Mouse (Mus musculus) left cerebral cortex, postnatal 14 days (tissue): ENCODE results near the gene Tmem165. TPM values are rescaled to one million over a fixed set of nuclear protein-coding genes. Genes with fewer than 3 reads are reported as not detected.

ENCODE experiments used
- DNase-seq, 2 experiments: peaks; one replicate each; pipeline ENCODE4 v3.0.0; 2021 to 2022; ENCODE audit warnings: low spot score in 2 of 2, mixed read lengths in 1 of 2
- intact Hi-C: fragments of 180-260 bp; cut with DNase I; formaldehyde crosslinking; loops from one replicate; pipeline ENCODE4 v1.15.1; 2025
- long read RNA-seq, 2 experiments: library from polyadenylated mRNA; stranded (forward); transcript quantifications; one replicate each; pipeline ENCODE4 v2.0.0; 2021
- total RNA-seq, 2 experiments: library from RNA; stranded (reverse); gene quantifications; 2 replicates each; pipeline ENCODE4 v1.2.3; 2021

Gene Tmem165
- 10 to 100 TPM; 36.1 to 36.3 TPM for total RNA-seq
- long read RNA-seq, experiment 1, transcript Tmem165-201 (6 exons, 1,897 nt) = major isoform, 83 of 91 reads
- long read RNA-seq, experiment 1, partial matches to known transcripts = 1 of 91 reads
- long read RNA-seq, experiment 1, other reads (novel, unspliced or antisense) = 7 of 91 reads
- long read RNA-seq, experiment 2, transcript Tmem165-201 (6 exons, 1,897 nt) = major isoform, 69 of 75 reads
- long read RNA-seq, experiment 2, partial matches to known transcripts = 1 of 75 reads
- long read RNA-seq, experiment 2, other reads (novel, unspliced or antisense) = 5 of 75 reads

DNA sequence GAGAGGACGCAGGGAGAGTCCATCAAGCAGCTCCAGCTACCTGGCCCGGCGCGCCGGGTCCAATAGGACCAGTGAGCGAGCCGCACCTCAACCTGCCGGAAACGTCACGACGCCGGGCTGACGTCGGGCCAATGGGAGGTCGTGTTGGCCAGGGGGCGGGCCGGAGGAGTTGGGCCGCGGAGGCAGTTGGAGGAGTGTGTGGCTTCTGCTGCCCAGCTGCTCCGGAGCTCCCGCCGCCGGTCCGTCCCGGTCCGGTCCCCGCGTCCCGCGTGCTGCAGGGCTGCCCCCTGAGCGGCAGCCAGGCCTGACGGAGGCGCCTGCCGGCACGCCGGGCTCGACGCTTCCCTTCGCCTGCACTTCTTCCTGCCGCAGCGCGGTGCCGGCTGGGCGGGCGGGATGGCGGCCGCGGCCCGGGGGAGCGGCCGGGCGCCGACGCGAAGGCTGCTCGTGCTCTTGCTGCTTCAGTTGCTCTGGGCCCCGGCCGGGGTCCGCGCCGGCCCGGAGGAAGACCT, at the start of gene Tmem165:
Gene Tmem165, plus strand, starts transcription at position 131 of the 512 bp plus-strand sequence.
- intact Hi-C loops = loop anchor here (2.0 kb wide), 1 partner anchor 43 kb away; the partner anchor contains the start of gene Srd5a3
- peak; percentile 90 to 94 for DNase-seq

DNA sequence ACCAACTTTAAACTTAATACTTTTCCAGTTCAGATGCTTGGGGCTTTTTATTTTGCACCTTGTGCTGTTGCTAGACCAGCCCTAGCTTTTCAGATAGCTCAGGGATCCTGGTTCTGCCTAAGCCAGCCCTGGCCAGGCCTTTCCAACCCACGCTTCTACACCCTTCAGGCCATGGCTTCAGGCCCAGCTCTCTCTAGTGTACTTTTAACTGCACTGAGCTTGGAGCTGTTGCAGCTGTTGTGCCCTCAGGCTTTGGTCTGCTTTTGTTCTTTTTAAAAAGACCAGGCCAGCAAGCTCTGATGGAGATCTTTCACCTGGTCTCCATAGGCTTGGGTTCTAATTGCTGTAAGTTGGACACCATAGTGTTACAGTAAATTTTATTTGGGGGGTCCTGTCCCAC, 48.0 kb upstream of the Tmem165 start:
- intact Hi-C loops = no loop called here
- DNase-seq = no peak

DNA sequence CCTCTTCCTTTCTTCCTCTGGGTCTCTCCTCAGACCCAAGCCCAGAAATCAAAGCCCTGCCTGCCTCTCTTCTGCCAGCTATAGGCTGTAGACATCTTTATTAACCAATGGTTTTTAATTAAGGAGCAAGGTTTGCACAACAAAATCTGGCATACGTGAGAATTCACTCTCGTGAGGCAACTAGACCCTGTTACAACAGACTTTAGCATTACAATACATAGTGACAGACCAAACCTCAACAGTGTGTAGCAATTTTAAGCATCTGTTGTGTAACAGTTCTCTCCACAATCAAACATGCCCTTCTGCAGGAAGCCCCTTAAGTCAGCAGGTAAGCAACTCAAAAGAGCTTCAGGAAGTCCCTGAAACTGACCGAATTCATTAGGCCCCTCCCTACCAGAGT, 47.4 kb upstream of the Tmem165 start:
- no peak for DNase-seq
- intact Hi-C loops = no loop called here

DNA sequence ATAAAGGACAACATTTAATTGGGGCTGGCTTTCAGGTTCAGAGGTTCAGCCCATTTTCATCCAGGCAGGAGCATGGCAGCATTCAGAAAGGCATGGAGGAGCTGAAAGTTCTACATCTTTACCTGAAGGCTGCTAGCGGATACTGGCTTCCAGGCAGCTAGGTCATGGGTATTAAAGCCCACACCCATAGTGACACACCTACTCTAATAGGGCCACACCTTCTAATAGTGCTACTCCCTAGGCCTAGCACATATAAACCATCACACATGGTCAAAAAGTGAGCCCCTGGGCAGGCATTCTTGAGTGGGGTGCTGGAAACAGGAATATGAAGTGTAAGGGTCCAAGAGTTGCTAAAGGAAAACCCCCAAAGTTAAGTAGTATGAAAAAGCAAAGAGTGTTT, 46.1 kb upstream of the Tmem165 start:
- no peak for DNase-seq
- intact Hi-C loops = no loop called here

DNA sequence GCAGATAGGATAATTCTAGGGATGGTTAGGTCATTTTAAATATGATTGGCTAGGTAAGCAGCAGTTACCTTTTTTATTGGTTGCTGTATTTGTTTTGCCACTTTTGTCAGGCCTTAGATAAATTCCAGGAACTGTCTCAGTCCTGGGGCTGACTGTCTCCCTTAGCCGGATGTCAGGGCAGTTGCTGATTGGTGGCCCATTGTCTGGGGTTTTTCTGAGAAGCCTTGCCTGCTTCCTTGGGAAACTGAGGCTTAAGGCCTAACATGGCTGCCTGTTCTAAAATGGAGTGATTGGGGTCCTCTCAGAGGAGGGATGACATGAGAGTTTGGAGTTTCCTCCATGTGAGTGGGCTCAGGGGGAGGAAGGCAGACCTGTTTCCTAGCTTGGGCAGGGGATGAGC, 45.6 kb upstream of the Tmem165 start:
- no peak for DNase-seq
- intact Hi-C loops = no loop called here

DNA sequence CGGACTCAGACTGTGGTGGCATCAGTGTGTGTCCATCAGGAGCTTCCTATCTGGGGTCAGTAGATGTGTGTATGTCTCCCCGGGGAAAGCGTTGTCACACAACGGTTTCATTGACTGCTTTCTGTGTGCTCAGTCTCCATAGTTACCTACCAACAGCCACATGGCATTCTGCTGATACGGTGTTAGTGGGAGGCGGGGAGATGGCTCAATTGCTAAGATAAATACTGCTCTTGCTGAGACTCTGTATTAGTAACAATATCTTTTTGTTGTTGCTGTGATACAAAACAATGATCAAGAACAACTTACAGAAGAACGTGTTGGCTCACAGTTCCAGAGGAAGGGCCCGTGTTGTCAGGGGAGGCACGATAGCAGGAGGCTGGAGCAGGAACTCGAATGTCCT, 45.2 kb upstream of the Tmem165 start:
- intact Hi-C loops = no loop called here
- no peak for DNase-seq

DNA sequence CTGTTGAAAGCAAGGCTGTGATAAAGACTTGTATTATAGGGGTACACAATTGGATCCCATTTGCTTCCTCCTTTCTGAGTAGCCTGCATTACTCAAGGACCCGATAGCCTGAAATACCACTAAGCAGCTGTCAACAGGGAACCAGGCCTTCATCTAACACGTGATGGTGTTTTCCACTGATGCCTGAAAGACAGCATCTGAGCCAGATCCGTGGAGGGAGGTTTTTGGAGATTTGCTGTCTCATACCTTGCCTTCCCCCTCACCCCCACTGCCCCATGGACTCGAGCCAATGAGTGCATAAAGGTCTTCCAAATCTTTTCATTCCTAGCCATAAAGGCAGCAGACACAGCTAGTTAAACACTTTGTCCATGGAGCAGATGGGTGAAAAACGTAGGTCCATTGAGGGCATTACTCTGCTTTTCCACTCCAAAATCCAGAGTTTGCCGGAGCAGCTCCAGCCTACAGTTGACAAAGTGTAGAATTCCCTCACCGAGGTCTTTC, 44.5 kb upstream of the Tmem165 start:
- DNase-seq = peak in 1 of 2 experiments; percentile 25
- intact Hi-C loops = no loop called here

DNA sequence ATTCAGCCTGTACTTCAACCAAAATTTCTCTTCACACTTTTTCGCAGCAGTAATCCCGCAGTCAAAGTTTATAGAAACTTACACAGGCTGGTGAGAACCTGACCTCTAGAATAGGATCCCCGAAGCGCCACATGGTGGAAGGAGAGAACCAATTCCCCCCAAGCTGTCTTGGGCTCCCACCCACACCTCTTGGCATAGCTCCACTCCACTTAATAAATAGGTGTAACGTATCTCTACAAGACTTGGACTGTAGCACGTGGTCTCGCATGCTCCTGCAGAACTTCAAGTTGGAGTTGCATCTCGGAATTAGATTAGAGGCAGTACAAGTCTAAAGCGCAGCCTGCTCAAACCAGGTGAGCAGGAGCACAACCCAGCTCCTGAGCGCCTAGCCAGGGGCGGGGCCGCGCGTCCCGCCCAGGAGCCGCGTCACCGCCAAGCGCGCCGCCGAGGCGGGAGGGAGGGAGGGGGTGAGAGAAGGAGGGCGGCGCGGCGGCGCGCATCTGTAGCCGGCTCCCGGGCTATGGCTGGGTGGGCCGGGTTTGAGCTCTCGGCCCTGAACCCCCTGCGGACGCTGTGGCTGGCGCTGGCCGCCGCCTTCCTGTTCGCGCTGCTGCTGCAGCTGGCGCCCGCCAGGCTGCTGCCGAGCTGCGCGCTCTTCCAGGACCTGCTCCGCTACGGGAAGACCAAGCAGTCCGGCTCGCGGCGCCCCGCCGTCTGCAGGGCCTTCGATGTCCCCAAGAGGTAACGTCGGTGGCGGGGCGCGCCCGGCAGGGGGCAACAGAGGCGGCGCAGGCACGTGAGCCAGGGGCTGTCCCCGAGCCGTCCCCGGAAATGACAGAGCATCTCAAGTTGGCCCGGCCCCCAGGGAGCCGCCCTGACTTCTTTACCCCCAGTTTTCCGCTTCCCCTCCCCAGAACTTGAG, 43.6 kb upstream of the Tmem165 start, which contains the start of gene Srd5a3:
Gene Srd5a3, plus strand, starts transcription at position 464 of the 922 bp plus-strand sequence.
- intact Hi-C loops = loop anchor here (2.0 kb wide), 1 partner anchor 43 kb away; the partner anchor contains the start of gene Tmem165
- peak; percentile 95 for DNase-seq

DNA sequence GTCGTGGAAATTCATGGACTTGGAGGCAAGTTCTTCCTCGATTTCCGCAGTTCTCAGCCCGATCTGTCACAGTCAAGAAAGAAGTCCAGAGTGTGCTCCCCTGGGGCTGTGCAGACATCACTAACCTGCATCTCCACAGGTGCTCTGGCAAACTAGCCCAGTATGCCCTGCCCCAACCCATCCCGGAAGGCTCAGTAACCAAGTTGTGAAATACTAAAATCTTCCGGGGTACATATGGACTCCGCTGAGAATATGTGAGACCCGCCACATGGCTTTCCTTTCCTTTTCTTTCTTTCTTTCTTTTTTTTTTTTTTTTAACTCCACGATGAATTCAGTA, 43.0 kb upstream of the Tmem165 start:
- intact Hi-C loops = loop anchor here (2.0 kb wide), 1 partner anchor 42 kb away; the partner anchor contains the start of gene Tmem165
- no peak for DNase-seq

DNA sequence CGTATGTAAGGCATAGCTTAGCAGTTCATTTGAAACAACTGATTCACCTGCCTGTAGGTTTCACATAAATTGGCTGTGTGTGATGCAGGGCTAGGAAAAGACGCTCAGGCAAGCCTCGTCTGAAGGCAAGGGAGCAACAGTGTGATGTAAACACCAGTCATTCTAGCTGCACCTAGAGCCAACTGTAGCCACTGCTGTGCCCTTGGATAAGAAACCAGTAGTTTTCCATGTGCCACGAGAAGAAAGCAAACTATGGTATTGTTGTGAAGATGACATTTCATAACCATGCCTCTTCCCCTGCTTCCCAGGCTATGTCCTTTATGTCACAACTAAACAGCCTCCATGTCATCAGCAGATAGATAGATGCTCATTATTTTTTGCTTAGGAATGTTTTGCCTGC, 40.3 kb upstream of the Tmem165 start:
- DNase-seq = no peak
- intact Hi-C loops = no loop called here

DNA sequence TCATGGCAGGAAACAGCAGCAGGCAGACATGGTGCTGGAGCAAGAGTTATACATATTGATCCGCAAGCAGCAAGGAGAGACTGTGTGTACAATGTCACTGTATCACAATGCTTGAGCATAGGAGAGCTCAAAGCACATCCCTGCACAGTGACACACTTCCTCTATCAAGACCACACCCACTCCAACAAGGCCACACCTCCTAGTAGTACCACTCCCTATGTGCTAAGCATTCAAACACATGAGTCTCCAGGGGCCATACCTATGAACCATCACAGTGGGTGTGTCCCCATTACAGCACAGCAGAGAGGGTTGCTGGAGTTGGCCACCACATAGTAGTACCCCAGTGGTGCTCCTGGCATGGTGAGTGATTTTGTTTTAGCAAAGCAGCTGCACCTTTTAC, 37.3 kb upstream of the Tmem165 start:
- no peak for DNase-seq
- intact Hi-C loops = no loop called here

DNA sequence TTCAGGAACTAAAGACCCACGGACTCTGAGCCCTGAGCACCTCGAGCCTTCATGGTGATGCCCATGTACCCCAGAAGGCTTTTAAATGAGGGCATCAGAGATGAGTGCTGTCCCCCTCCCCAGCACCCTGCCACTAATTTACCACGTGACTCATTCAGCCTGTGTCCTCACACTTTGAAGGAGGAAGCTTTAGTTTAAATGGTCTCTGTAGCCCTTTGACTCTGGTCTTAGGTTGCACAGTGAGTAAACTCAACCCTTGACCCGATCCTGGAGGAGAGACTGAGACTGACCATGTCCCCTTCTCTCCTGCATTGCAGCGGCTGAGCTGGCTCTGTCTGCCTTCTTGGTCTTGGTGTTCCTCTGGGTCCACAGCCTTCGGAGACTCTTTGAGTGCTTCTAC, 34.2 kb upstream of the Tmem165 start:
- DNase-seq = no peak
- intact Hi-C loops = no loop called here

DNA sequence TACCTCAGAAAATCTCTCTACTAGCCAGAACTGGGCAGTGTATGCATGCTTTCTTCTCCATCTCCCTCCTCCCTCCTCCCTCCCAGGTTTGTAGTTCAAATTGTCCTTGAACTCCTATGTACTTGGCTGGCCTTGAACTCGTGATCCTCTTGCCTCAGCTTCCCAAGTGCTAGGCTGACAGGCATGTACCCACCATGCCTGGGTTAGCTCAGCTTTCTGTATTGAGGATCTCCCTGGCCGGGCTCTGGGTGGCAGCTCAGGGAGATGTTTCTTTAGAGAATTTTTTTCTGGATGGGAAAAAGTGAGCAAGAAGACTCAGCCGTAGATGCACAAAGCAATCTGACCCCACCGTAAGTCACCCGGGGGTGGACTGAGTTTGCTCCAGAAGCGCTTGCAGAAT, 30.7 kb upstream of the Tmem165 start:
- no peak for DNase-seq
- intact Hi-C loops = no loop called here

DNA sequence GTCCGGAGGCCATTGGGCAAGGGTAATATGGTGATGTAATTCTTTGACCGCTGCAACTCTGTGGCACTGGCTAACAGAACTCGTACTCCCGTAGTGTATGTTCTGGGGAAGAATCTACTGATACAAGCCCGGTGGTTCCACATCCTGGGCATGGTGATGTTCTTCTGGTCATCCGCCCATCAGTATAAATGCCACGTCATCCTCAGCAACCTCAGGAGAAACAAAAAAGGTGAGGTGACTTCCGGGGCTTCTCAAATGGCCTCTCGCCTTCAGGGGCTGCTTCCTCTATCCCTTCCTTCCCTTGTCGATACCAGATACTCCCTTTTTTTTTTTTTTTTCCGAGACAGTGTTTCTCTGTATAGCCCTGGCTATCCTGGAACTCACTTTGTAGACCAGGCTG, 30.2 kb upstream of the Tmem165 start:
- intact Hi-C loops = no loop called here
- no peak for DNase-seq

DNA sequence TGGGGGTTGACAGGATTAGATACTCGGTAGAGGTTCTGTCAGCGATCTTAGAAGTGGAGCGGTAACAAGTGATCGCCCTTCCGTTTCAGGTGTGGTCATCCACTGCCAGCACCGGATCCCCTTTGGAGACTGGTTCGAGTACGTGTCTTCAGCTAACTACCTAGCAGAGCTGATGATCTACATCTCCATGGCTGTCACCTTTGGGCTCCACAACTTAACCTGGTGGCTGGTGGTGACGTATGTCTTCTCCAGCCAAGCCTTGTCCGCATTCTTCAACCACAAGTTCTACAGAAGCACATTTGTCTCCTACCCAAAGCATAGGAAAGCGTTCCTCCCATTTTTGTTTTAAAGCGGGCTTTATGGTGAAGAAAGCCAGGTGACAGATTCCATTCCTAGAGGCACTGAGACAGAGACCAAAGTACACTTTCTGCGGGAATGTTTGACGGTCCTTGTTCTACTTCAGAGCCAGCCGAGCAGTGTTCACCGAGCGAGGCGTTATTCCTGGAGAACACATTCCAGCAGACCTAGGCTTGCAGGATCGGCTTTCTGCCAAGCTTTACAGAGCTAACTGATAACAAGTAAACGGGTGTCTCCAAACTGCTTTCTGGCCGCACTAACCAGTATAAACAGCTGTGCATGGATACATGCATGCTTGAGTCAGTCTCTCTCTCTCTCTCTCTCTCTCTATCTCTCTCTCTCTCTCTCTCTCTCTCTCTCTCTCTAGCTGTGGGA, 29.1 kb upstream of the Tmem165 start:
- no peak for DNase-seq
- intact Hi-C loops = no loop called here

DNA sequence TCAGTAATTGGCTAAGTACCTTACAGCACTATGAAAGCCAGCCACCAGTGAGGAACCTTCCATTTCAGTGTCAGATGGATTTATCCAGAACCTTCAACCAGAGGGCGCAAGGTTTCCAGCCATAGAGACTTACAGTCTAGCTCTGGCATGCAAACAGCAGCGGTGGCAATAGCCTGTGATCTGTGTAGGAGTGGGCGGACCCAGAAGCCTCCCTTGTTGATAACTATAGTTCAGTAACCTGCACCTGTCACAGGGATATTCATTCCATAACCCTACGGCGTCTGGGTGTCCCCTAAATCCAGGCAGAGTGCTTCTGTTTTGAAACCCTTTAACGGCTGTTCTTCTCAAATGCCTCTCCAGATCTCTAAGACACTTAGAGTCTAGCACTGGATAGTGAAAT, 24.1 kb upstream of the Tmem165 start:
- DNase-seq = no peak
- intact Hi-C loops = no loop called here

DNA sequence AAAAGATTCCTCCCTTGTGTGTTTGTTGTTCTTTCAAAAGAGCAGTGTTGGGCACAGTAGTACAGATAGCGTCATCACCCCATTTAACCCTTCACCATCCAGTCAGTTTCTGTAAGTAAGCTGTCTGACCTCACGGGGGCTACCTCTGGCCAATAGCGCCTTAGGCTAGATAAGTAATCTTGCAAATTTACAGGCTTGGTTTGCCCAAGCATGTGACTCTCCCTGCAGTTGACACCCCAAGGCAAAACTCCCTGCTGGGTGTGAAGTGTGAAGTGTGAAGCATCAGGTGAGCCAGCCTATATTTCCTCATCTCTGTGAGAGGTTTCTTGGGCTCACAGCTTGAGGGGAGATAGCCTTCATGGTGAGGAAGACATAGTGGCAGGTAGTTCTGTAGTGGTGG, 23.6 kb upstream of the Tmem165 start:
- intact Hi-C loops = no loop called here
- DNase-seq = no peak

DNA sequence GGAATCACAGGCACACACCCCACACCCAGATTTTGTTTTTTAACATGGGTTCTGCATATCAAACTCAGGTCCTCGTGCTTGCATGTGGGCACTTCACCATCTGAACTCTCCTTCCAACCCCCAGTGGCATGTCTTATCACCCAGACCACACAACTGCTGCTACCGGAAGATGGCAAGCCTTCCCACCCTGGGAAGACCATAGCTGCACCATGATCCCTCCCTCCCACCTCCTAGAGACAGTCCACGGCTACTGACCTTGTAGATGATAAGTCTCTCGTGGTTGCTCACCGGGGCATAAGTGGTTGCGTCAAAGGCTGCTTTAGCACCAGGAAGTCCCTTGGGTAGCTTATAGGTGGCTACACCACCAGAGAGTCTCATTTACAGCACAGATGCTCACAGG, 22.2 kb upstream of the Tmem165 start:
- intact Hi-C loops = no loop called here
- no peak for DNase-seq

DNA sequence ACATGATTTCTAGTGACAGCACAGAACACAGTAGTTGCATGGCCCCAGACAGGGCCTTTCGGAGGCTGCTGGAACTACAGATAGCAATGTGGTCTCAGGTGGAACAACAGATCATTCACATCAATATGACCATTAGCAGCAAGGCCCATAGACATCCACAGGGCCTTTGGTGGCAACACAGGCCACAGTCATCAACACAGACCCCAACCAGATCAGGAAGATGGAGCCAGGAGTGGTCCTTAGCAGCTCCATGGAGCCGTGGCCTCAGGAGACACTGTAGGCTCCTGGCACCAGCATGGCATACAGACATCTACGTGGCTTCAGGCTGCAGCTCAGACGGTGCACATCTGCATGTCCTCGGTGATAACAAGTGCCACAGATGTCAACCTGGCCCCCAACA, 20.8 kb upstream of the Tmem165 start:
- intact Hi-C loops = no loop called here
- DNase-seq = no peak
